Mouse (Mus musculus) mouse trophoblast stem cell (cell line): ENCODE data around the gene Prss47.

Experiments used
- in situ Hi-C, 2 experiments: fragments of 300-500 bp; cut with MseI, MboI; formaldehyde crosslinking; loops; 2 replicates in 1 of 2; 3 replicates in 1 of 2; pipeline ENCODE4 v1.15.1; 2025

Prss47 gene

DNA sequence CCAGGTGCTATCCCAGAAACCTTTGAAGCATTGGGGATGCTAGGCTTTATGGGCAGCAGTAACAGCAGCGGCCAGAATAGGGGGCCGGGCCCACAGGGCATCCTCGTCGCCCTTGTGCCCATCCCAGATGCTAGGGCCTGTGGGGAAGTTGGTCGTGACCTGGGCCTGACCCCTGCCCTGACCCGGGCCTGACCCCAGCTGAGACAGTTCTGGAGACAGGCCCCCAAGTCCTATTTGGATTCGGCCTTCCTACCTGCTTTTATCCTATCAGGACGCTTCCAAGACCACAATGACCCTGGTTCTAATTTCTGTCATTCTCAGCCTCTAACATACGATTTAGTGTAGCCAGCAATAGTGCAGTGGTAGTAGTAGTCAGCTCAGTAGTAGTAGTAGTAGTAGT lies at the start of gene Prss47:
Gene Prss47, minus strand, starts transcription at position 101 of the 400 bp plus-strand sequence.
- in situ Hi-C loops: no loop called here

DNA sequence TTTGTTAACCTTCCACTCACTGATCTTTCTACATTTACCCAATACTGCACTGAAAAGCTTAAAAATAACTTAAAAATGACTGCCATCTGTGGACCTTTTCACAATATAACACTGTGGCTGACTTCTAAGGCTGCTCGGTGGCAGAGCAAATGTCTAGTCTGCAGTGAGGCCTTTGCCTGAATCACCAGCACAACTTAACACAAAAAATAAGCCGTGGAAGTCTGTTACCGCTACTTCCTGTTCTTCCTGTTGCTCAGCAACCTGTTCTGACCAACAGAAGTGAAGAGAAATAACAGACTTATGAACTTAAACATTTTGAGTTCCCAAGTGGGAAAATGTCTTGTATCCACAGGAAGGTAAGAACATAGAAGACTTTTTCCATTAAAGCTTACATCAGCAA lies 48.7 kb upstream of the Prss47 start:
- in situ Hi-C loops: no loop called here

DNA sequence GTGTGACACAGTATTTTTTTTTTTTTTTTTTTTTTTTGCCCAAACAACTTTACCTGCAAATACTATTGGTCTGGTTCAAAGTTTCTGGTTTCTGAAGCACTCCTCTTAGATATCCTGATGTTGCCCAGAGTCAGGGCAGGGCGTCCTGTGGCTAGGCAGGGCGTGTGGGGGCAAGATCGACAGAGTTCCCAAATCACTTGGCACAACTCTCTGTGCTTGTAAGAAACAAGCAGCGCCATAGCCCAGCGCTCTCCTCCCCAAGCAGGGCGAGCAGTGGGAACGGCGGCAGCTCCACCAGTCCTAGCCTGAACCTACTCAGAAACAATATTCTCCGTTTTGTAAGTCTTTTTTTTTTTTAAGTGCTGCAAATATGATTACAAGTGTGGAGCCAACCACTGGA lies 48.1 kb upstream of the Prss47 start:
- in situ Hi-C loops: no loop called here

DNA sequence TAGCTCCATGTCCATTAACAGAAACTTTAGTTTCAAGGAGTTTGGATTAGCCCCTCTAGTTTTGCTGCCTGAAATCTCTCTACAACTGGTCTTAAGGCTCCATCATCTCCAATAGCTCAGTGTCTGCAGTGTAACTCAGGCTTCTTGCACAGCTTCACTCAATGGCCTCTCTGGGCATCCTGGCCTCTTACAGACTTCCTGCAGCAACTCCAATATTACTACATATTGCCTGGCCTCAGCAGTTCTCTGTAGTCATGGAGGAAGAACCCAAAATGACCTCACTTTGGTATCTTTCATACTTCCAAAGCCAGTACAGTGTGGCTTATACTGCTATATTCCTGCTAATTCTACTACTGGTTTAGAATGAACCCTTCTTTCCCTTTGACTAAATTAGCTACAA lies 44.5 kb upstream of the Prss47 start:
- in situ Hi-C loops: no loop called here

DNA sequence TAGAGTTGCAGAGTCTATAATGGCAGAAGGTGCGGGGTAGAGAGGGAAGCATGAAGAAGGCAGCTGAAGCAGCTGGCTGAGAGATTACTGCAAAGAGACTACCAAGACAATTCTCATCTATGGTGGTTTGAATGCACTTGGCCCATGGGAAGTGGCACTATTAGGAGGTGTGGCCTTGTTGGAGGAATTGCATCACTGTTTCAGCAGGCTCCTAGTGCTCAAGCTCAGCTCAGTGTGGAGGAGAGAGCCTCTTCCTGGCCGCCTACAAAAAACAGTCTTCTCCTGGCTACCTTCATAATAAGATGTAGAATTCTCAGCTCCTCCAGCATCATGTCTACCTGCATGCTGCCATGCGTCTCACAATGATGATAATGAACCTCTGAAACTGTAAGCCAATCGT lies 43.4 kb upstream of the Prss47 start:
- in situ Hi-C loops: no loop called here

DNA sequence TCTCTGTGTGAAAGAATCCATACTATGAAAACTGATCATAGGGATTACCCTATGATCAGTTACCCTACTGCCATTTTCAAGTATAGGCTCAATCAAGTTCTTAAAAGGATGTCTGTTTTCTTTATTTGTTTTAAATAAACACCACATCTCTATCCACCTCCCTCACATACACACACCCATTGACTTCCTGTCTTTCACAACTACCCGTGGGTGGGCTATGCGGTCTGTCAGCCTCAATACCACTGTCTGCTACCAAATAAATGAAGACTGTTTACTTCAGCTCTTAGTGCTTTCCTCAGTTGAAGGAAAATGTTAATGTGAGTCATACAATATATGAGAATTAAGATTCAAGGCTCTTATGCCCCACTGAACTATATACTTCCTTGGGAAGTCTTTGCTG lies 17.4 kb upstream of the Prss47 start:
- in situ Hi-C loops: no loop called here

DNA sequence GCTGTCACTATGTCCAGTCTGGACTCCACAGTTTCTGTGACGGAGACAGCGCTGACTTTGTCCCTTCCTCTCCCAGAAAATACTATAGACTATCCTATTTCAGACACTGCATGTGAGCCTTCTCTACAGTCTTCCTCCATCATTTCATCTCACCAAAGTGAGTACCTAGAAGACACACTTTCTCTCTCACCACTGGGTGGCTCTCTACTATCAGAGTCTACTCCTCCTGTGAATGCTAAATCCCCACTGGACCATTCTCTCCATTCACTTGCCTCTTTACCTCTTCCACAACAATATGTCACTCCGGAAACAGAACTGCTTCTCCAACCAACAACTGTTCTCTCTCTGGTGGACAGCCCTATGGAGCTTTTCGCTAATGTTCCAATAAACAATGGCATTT lies 17.5 kb downstream of the Prss47 start:
- in situ Hi-C loops: loop anchor here (10.0 kb wide), 1 partner anchor 90 kb away; no protein-coding TSS in a partner anchor

DNA sequence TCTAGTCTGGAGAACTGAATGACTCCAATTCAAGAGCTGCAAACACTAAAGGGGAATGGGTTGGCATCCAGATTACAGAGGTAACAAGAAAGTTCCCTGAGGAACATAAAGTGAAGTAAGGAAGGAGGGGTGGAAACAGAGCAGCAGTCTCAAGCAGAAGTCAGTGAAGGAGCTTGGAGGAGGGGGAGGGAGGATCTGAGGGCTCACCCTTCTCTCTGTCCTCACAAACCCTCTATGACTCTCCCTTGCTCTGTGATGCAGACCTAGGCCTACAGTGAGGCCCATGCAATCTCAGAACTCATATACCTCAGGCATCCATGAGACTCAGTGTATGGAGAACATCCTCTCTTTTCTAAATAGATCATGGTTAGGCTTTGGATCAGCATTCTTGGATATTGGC lies 19.8 kb downstream of the Prss47 start, which contains the start of gene Spata31d1c:
Gene Spata31d1c, plus strand, starts transcription at position 301 of the 400 bp plus-strand sequence.
- in situ Hi-C loops: loop anchor here (10.0 kb wide), 1 partner anchor 92 kb away; no protein-coding TSS in a partner anchor

DNA sequence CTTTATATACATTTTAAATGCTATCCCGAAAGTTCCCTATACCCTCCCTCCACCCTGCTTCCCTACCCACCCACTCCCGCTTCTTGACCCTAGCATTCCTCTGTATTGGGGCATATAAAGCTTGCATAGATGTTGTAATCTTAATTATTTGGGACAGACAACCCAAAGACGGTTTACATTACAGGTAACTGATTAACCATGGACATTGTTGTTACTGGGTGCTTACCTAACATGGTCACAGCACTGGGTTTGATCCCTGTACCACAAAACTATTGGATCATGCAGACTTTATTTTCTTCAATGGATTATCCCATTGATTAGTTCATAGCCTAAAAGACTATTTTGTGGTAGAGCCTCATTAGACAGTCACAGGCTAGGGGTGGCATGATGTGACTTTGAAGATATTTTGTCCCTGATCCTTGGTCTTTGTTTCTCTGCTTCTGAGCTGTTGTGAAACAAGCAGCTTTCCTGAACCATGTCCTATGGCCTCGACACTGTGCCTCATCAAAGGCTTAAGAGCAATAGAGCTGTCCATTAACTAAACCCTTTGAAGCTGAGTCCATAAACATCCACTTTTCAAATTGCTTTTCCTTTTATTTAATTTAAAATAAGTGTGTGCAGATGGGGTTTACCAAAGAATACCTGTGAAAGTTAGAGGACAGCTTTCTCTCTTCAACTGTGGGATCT lies 41.4 kb downstream of the Prss47 start:
- in situ Hi-C loops: no loop called here

DNA sequence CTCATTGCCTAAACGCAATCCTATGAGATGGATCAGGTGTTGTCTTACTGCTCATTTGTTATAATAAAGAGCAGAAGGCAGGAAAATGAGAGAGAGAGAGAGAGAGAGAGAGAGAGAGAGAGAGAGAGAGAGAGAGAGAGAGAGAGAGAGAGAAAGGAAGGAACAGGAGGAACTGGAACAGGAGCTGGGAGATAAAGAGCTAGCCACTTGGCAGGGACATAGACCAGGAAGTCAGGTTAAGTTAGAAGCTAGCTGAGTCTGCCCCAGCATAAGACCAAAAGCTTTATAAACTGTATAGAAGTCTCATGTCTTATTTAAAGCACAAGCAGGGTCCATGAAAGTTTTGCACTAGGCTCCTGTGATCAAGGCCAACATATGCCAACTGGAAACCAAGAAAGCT lies 44.6 kb downstream of the Prss47 start:
- in situ Hi-C loops: no loop called here

DNA sequence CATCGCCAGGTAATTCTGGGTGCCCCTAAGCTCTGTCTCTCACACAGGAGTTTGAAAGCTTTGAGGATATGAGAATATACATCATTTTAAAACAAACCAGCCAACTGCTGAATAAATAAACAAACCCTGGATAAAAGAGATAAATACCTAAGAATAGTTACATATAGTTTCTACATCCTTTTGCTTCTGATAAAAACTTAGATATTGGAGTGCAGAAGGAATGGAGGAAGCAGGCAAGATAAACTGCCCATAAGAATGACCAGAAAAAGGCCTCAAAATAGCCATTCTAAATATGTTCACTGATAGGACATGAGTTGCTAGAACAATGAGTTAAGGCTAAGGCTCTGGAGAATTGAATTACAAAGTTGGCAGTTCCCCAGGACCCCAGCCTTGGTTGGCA lies 45.8 kb downstream of the Prss47 start:
- in situ Hi-C loops: no loop called here

DNA sequence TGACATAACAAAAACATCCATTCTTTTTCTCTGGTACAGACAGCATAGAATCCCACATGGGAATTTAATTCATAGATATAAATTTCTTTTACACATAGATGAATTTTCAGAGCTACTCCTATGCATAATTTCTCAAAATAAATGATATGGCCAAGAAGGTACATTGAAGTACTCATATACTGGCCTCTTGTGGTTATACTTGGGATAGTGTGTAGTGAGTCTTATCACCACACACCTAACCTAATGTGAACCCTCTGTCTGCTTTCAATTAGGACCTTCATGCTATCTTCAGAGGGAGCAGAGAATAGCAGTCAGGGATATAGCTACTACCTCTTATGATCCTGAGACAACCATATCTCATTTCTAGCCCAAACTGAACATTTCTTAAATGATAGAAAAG lies 47.1 kb downstream of the Prss47 start:
- in situ Hi-C loops: no loop called here
